Mouse (Mus musculus) urinary bladder, postnatal 25 days (tissue): ENCODE measurements around the gene Ttll11.

ENCODE experiments used
- DNase-seq: peaks from one replicate; pipeline ENCODE4 v3.0.0; 2022; ENCODE audit warnings: low spot score

Ttll11 gene

GRCm38 (mm10) chr2:35979644-35980021 is at the start of gene Ttll11:
Gene Ttll11, minus strand, starts transcription at chr2:35979913.
- peak; percentile 91 for DNase-seq

DNA sequence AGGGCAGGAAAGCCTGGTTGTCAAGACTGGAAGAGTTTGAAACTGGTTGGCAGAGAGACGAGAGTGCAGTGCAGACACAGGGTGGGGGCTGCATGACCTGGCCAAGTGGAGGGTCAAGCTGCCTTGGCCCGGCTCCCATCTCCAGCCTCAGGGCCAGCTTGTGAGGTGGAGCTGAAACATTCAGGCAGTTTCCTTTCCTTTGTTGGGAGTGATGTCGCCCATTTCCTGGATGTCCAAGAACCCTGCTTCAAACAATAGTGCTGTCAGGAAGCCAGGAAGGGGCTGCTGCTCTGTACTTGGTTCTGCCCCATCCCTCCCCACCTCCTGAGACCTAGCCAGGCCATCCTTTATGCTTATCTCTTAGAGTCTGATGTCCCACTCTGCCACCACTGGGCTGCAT is 43.6 kb upstream of the Ttll11 start:
- DNase-seq, result no peak

DNA sequence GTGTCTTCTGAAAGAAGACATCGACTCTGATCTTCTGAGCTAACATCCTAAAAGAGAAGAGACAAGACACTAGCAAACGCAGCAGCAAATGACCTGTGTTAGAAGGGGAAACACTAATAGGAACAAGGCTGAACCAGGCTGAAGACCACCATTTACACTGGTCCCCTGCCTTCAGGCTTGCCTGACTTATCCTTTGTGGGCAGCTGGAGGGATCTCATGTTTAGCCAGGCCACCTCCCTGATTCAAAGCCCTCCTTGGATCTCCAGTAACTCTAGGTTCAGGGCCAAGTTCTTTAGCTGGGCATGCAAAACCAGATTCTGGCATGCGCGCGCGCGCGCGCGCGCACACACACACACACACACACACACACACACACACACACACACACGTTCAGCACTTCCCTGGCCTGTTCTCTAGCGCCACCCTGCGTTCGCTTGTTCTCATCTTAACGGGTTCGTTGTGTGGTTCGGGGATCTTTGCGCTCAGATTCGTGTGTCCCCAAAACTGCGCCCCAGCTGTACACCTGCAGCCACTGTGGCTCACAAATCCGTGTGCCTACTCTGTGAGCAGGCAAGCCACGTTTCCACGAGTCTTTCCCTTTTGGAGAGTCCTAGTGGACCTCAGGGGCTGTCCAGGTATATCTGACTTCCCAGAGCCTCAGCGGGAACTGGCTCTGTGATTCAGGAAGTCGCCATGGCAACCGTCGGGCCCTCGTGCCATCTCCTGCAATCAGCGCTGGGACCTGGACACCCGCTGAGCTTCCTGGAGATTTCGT is 41.9 kb upstream of the Ttll11 start:
- peak; percentile 72 for DNase-seq

DNA sequence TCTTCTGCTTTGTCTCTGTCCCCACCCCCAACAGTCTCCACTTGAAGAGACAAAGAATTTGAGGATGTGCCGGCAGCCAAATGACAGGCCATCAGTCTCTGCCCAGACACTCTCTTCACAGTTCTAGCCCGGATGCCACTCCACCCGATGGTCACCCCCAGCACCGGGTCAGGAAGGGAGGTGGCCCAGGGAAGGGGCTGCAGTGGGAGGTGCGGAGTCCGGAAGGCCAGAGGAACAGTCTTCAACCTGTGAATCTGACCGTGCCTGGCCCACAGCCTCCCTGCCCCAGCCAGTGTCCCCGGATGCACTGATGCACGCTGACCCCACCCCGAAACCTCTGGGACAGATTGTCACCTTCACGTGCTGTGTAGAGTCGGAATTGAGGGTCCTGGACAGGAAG is 33.3 kb upstream of the Ttll11 start:
- DNase-seq, result no peak

- DNase-seq, result no peak
Observed at GRCm38 (mm10) chr2:36011331-36011825, 31.7 kb upstream of the Ttll11 start.

- DNase-seq, result no peak
Observed at GRCm38 (mm10) chr2:36010579-36010978, 30.9 kb upstream of the Ttll11 start.

- peak; percentile 66 for DNase-seq
Observed at GRCm38 (mm10) chr2:36009386-36009785, 29.7 kb upstream of the Ttll11 start.

GRCm38 (mm10) chr2:36008071-36008470 is 28.4 kb upstream of the Ttll11 start:
- peak; percentile 55 for DNase-seq

DNA sequence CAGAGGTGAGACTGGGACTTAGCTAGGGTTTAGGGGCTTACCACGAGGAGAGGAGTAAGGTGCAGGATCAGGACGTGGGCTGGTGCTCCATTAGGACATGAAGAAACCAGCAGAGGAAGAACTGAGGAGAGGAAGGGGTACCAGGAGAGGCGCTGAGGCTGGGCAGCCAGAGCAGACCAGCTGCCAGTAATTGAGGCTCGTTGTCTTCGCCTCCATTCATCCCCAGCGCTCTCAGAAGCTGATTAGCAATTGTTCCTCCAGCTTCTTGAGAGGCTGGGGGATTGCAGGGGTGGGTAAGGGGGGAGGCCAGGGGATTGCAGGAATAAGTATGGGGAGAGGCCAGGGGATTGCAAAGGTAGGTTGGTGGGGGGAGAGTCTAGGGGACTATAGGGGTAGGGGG is 22.5 kb upstream of the Ttll11 start:
- no peak for DNase-seq

- DNase-seq, result no peak
Observed at GRCm38 (mm10) chr2:36000390-36000789, 20.7 kb upstream of the Ttll11 start.

GRCm38 (mm10) chr2:35999212-35999611 is 19.5 kb upstream of the Ttll11 start:
- no peak for DNase-seq

DNA sequence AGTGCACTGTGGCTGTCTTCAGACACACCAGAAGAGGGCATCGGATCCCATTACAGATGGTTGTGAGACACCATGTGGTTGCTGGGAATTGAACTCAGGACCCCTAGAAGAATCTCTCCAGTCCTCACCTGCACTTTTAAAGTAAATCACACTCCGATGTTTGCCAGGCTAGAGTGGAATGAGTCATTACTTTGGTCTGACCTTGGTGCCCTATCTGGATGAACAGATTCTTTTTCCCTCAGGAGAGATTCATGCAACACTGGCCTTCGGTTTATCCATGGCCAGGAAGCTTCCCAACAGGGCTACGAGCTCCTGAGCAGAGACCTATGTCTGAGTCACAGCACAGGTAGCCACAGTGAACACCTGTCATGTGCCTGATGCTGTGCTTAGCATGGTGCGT is 18.7 kb upstream of the Ttll11 start:
- DNase-seq, result no peak

- no peak for DNase-seq
Observed at GRCm38 (mm10) chr2:35996753-35997152, 17.0 kb upstream of the Ttll11 start.

GRCm38 (mm10) chr2:35994303-35994702 is 14.6 kb upstream of the Ttll11 start:
- no peak for DNase-seq

GRCm38 (mm10) chr2:35993481-35993880 is 13.8 kb upstream of the Ttll11 start:
- no peak for DNase-seq

GRCm38 (mm10) chr2:35992259-35992658 is 12.5 kb upstream of the Ttll11 start:
- DNase-seq, result no peak

DNA sequence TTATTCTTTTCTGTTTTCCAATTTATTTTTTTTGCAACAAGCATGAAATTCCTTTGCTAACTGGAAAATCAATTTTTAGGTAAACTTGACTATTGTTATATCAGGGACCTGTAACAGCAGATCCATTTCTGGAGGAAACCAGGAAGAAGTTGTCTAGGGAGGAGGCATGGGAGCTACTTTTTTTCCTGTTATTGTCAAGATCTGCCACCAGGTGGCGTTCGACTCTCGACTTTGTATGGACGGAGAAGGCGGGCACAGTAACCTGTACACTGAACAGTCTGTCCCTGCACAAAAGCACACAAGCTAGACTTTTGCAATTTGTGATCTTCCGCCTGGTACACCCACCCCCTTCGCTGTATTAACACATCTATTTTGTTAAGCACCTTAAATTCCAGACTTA is 4.2 kb upstream of the Ttll11 start:
- peak; percentile 56 for DNase-seq

- DNase-seq, result no peak
Observed at GRCm38 (mm10) chr2:35981872-35982271, 2.2 kb upstream of the Ttll11 start.

DNA sequence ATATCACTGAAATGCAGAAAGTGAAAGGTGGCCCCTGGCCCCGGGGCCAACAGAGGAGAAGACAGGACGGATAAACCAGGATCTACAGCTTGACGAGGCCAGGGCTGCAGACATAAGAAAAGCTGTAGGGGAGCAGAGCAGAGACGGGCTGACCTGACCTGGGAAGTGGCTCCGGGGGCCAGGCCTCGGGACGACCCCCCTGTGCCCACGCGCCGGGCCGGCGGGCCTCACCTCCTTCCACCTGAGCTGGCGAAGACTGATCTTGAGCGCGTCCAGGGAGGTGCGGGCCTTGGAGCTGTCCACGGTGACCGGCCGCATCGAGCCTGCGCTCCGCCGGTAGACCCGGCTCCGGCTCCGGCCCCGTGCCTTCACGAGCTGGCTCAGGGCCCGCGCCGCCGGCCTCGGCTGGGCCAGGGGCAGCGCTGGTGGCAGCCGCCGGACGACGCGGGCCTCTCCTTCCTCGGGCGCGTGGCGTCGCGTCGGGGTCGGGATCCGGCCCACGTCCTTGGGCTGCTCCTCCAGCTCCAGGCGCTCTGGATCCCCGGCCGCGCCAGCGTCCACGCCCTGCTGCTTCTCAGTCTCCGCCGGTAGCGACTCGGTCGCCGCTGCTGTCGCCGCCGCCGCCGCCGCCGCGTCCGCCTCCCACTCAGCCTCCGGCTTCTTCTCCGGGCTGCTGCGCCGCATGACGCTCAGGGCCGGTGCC is 621 bp downstream of the Ttll11 start:
- peak; percentile 31 for DNase-seq

- DNase-seq, result no peak
Observed at GRCm38 (mm10) chr2:35978276-35978933, 1.3 kb downstream of the Ttll11 start.

- DNase-seq, result no peak
Observed at GRCm38 (mm10) chr2:35977749-35978148, 2.0 kb downstream of the Ttll11 start.

- DNase-seq, result no peak
Observed at GRCm38 (mm10) chr2:35972259-35973001, 7.3 kb downstream of the Ttll11 start.
